Mouse (Mus musculus) heart, embryonic 16.5 days (tissue): ENCODE data around the gene Gm17324. TPM values are rescaled to one million over a fixed set of nuclear protein-coding genes. Genes with fewer than 3 reads are reported as not detected.

Experiments
- ATAC-seq: fragments of 200-750 bp; cut with Nextera tagmentation; replicated peaks from 2 replicates; pipeline ENCODE4 v1.8.0; 2017; ENCODE audit warnings: moderate number of reproducible peaks; ENCODE audit not compliant: insufficient read depth, low FRiP score; ENCODE audit errors: extremely low read depth
- H3K27ac ChIP-seq: fragments of 300-500 bp; sonication (generic); 2 replicates; pipeline ENCODE4 v1.5.1; 2014; ENCODE audit warnings: mild to moderate bottlenecking, low read length, control low read depth, moderate library complexity
- H3K27me3 ChIP-seq: fragments of 300-500 bp; sonication (generic); 2 replicates; pipeline ENCODE4 v1.6.1; 2014; ENCODE audit warnings: low read length, mixed read lengths; ENCODE audit not compliant: control insufficient read depth, insufficient read depth
- H3K36me3 ChIP-seq: fragments of 300-500 bp; sonication (generic); 2 replicates; pipeline ENCODE4 v1.6.1; 2014; ENCODE audit not compliant: control insufficient read depth, insufficient read depth
- H3K4me1 ChIP-seq: fragments of 300-500 bp; sonication (generic); 2 replicates; pipeline ENCODE4 v1.6.1; 2014; ENCODE audit warnings: low read length, mixed read lengths; ENCODE audit not compliant: control insufficient read depth, insufficient read depth
- H3K4me2 ChIP-seq: fragments of 300-500 bp; sonication (generic); 2 replicates; pipeline ENCODE4 v1.6.1; 2014; ENCODE audit warnings: low read depth, mild to moderate bottlenecking, control low read depth, low read length
- H3K4me3 ChIP-seq: fragments of 300-500 bp; sonication (generic); 2 replicates; pipeline ENCODE4 v1.5.1; 2014; ENCODE audit warnings: mild to moderate bottlenecking, control low read depth, low read length
- H3K9ac ChIP-seq: fragments of 300-500 bp; sonication (generic); 2 replicates; pipeline ENCODE4 v1.6.1; 2014; ENCODE audit warnings: low read length, control low read depth
- H3K9me3 ChIP-seq: fragments of 300-500 bp; sonication (generic); replicated peaks from 2 replicates; pipeline ENCODE4 v1.6.1; 2016; ENCODE audit warnings: low read length; ENCODE audit not compliant: control insufficient read depth
- WGBS: fragments of 180-500 bp; shearing (Covaris S2); extraction: QIAGEN DNeasy Blood & Tissue Kit; methylation state at CpG from one replicate; pipeline ENCODE4 v1.1.7; 2014; 5-methylcytosine and 5-hydroxymethylcytosine counted together
- microRNA-seq: library from miRNA; unstranded; fragments of <30 nt; microRNA quantifications from one replicate; pipeline ENCODE4, GENCODE M21; 2017
- polyA plus RNA-seq: library from polyadenylated mRNA; unstranded; fragments of >200 nt; fragmentation: Nextera tagmentation; extraction: Ambion mirVana; gene quantifications from 2 replicates; pipeline ENCODE4 v1.2.1, GENCODE M21; 2015

Gm17324 gene
- polyA plus RNA-seq, 1 experiment from 2014 or later, result 0.50 TPM

GRCm38 (mm10) chr9:78427362-78427781 is 21.2 kb downstream of the Gm17324 start:
- Histone ChIP-seq H3K27me3 (peaks cover 2% of the 10 kb centered on the region; the same call in 1 of the 2 replicates), H3K4me1 (0 out of 2 replicates have a peak, but pooled peaks cover 2% of the 10 kb centered on the region), H3K4me3 (peak overlapping the region; percentile 51), H3K4me2 (peak overlapping the region; percentile 82), H3K36me3 (no peaks in the 10 kb centered on the region), H3K27ac (no peak overlapping the region), H3K9me3 (no peaks in the 10 kb centered on the region), H3K9ac (peak overlapping the region; percentile 66)
- peak; percentile 23; the same call in 1 of the 2 replicates for ATAC-seq
- WGBS, result 27% methylated on average over 25 of the region's 27 CpGs

GRCm38 (mm10) chr9:78401596-78401995 is 47.0 kb downstream of the Gm17324 start:
- Histone ChIP-seq H3K9ac (no peak overlapping the region), H3K9me3 (no peaks in the 10 kb centered on the region), H3K27me3 (peaks cover 12% of the 10 kb centered on the region), H3K4me1 (no peaks in the 10 kb centered on the region), H3K36me3 (no peaks in the 10 kb centered on the region), H3K27ac (no peak overlapping the region), H3K4me2 (no peak overlapping the region), H3K4me3 (no peak overlapping the region)
- 82% methylated on average over 7 of the region's 7 CpGs for WGBS
- ATAC-seq, result no peak

- Histone ChIP-seq H3K9ac (no peak overlapping the region), H3K36me3 (no peaks in the 10 kb centered on the region), H3K4me3 (no peak overlapping the region), H3K4me1 (peaks cover 4% of the 10 kb centered on the region), H3K27me3 (peaks cover 21% of the 10 kb centered on the region), H3K4me2 (no peak overlapping the region), H3K9me3 (no peaks in the 10 kb centered on the region), H3K27ac (no peak overlapping the region)
- 75% methylated on average over 5 of the region's 5 CpGs for WGBS
- ATAC-seq, result no peak
Measured at GRCm38 (mm10) chr9:78400570-78400969, 48.0 kb downstream of the Gm17324 start.

Small RNA genes within 50 kb of the gene (microRNA-seq; reads per million reads assigned to microRNA genes)
- gene Gm26377, result not detected

Other genes with a start within 250 kb of the Gm17324 start
- 0.42 TPM in 1 of 2 replicates, not detected in the other for gene Gsta1, start 218.1 kb downstream of the Gm17324 start, polyA plus RNA-seq
- not detected in 2 replicates for gene Gm3776, start 191.7 kb downstream of the Gm17324 start, polyA plus RNA-seq
- gene Gm10639, start 158.9 kb downstream of the Gm17324 start, polyA plus RNA-seq, result not detected in 2 replicates
- not detected in 2 replicates for gene Omt2a, start 134.0 kb downstream of the Gm17324 start, polyA plus RNA-seq
- gene Omt2b, start 121.2 kb downstream of the Gm17324 start, polyA plus RNA-seq, result not detected in 2 replicates
- 0.20 and 0.42 TPM in 2 replicates for gene Gsta2, start 93.0 kb downstream of the Gm17324 start, polyA plus RNA-seq
- not detected in 2 replicates for gene Dppa5a, start 80.6 kb downstream of the Gm17324 start, polyA plus RNA-seq
- 0.39 and 0.44 TPM in 2 replicates for gene Ooep, start 70.1 kb downstream of the Gm17324 start, polyA plus RNA-seq
- gene Ddx43, start 53.0 kb downstream of the Gm17324 start, polyA plus RNA-seq, result 0.08 and 0.12 TPM in 2 replicates
- 1.4 and 1.5 TPM in 2 replicates for gene Cgas, start 5.5 kb downstream of the Gm17324 start, polyA plus RNA-seq
- gene Mto1, start 578 bp downstream of the Gm17324 start, polyA plus RNA-seq, result 30.1 and 32.8 TPM in 2 replicates
- 3,112 and 3,297 TPM in 2 replicates for gene Eef1a1, start 40.4 kb upstream of the Gm17324 start, polyA plus RNA-seq
- 8.8 and 9.7 TPM in 2 replicates for gene Slc17a5, start 139.3 kb upstream of the Gm17324 start, polyA plus RNA-seq
- 3.6 and 5.0 TPM in 2 replicates for gene Cd109, start 166.8 kb upstream of the Gm17324 start, polyA plus RNA-seq